ENCODE assay signal across 13 mouse cellular contexts in genomic region chr12:12669931-12670330, GRCm38 (mm10).
DNase-seq lines count a peak whose midpoint lies in the region; ATAC-seq lines count a peak whose summit lies in the region.
"Had no signal": no experiment of that assay in that cellular context is flagged by ENCODE, and none has a peak within 500 bp of the region (broad histone marks: within the 10 kb centered on the region; RNA-seq: fewer than 3 reads in every experiment).

No protein-coding gene starts in this region.

- H3K36me3 ChIP-seq in forebrain, embryonic 15.5 days = no peaks in the 10 kb centered on the region
- no peaks in the 10 kb centered on the region for H3K36me3 ChIP-seq in forebrain, embryonic 11.5 days (ENCODE audit: control insufficient read depth, insufficient read depth, low read length)
- H3K36me3 ChIP-seq in kidney, embryonic 16.5 days (ENCODE audit: insufficient read depth, low read length) = no peaks in the 10 kb centered on the region
- H3K36me3 ChIP-seq in embryonic facial prominence, embryonic 14.5 days (ENCODE audit: control insufficient read depth, insufficient read depth, low read length) = no peaks in the 10 kb centered on the region

- no peaks in the 10 kb centered on the region for H3K27me3 ChIP-seq in forebrain, embryonic 15.5 days
- H3K27me3 ChIP-seq in forebrain, embryonic 11.5 days (ENCODE audit: control insufficient read depth, insufficient read depth, low read length) = no peaks in the 10 kb centered on the region
- no peaks in the 10 kb centered on the region for H3K27me3 ChIP-seq in kidney, embryonic 16.5 days (ENCODE audit: insufficient read depth, low read length)
- no peaks in the 10 kb centered on the region for H3K27me3 ChIP-seq in embryonic facial prominence, embryonic 14.5 days (replicated peaks; ENCODE audit: control insufficient read depth, insufficient read depth, low read length)

- no peak overlapping the region for H3K27ac ChIP-seq in forebrain, embryonic 15.5 days (replicated peaks)
- no peak overlapping the region for H3K27ac ChIP-seq in forebrain, embryonic 11.5 days (ENCODE audit: low read depth, low read length)
- H3K27ac ChIP-seq in kidney, embryonic 16.5 days (ENCODE audit: low read length) = no peak overlapping the region
- H3K27ac ChIP-seq in embryonic facial prominence, embryonic 14.5 days (replicated peaks; ENCODE audit: low read depth, low read length) = no peak overlapping the region
- H3K27ac ChIP-seq: gastrocnemius, adult 2 months had no signal

- H3K4me1 ChIP-seq in forebrain, embryonic 15.5 days = peaks cover 1% of the 10 kb centered on the region; the same call in 1 of the 2 replicates
- H3K4me1 ChIP-seq in forebrain, embryonic 11.5 days (replicated peaks; ENCODE audit: control insufficient read depth, insufficient read depth, low read length) = no peaks in the 10 kb centered on the region
- H3K4me1 ChIP-seq in kidney, embryonic 16.5 days (ENCODE audit: insufficient read depth, low read length) = no peaks in the 10 kb centered on the region
- no peaks in the 10 kb centered on the region for H3K4me1 ChIP-seq in embryonic facial prominence, embryonic 14.5 days (ENCODE audit: control insufficient read depth, insufficient read depth, low read length)

- 61% methylated on average over 5 of the region's 5 CpGs for WGBS in forebrain, embryonic 15.5 days
- 80% methylated on average over 5 of the region's 5 CpGs for WGBS in forebrain, embryonic 11.5 days
- 56% methylated on average over 5 of the region's 5 CpGs for WGBS in kidney, embryonic 16.5 days
- 58% methylated on average over 5 of the region's 5 CpGs for WGBS in embryonic facial prominence, embryonic 14.5 days

- H3K9me3 ChIP-seq in forebrain, embryonic 15.5 days = no peaks in the 10 kb centered on the region
- H3K9me3 ChIP-seq in forebrain, embryonic 11.5 days (ENCODE audit: control insufficient read depth, low read length) = no peaks in the 10 kb centered on the region
- no peaks in the 10 kb centered on the region for H3K9me3 ChIP-seq in kidney, embryonic 16.5 days (ENCODE audit: low read length)
- no peaks in the 10 kb centered on the region for H3K9me3 ChIP-seq in embryonic facial prominence, embryonic 14.5 days (ENCODE audit: control insufficient read depth, low read length)

- no peak overlapping the region for H3K9ac ChIP-seq in forebrain, embryonic 15.5 days (replicated peaks)
- H3K9ac ChIP-seq in forebrain, embryonic 11.5 days (ENCODE audit: low read length) = no peak overlapping the region
- H3K9ac ChIP-seq in kidney, embryonic 16.5 days (replicated peaks; ENCODE audit: low read length) = no peak overlapping the region
- H3K9ac ChIP-seq in embryonic facial prominence, embryonic 14.5 days (ENCODE audit: low read depth, low read length) = no peak overlapping the region

- DNase-seq in forebrain, embryonic 11.5 days (ENCODE audit: low spot score) = no peak
- no peak for DNase-seq in kidney, adult 8-10 months
- peak; percentile 33 for DNase-seq in embryonic facial prominence, embryonic 14.5 days (ENCODE audit: low spot score)
- DNase-seq in lung, postnatal 10 days = peak; percentile 80
- DNase-seq in left cerebral cortex, adult 11 months (ENCODE audit: low spot score) = no peak
- no peak for DNase-seq in cerebellum, postnatal 14 days
- DNase-seq: cerebellum, adult 11-12 months; gastrocnemius, adult 2 months; kidney, adult 18-20 months; right cerebral cortex, adult 18-20 months; spleen, adult 18-20 months had no signal

- ATAC-seq in forebrain, embryonic 15.5 days (replicated peaks) = 0 out of 2 replicates have a peak, but pooled peaks have one; percentile 30
- ATAC-seq in forebrain, embryonic 11.5 days (replicated peaks; ENCODE audit: low FRiP score) = no peak
- peak; percentile 67; the same call in 1 of the 2 replicates for ATAC-seq in kidney, embryonic 16.5 days (ENCODE audit: low FRiP score, low TSS enrichment)
- peak; percentile 75 for ATAC-seq in embryonic facial prominence, embryonic 14.5 days (ENCODE audit: low read depth)

- H3K4me3 ChIP-seq in forebrain, embryonic 15.5 days = no peak overlapping the region
- no peak overlapping the region for H3K4me3 ChIP-seq in forebrain, embryonic 11.5 days (ENCODE audit: low read depth, low read length)
- no peak overlapping the region for H3K4me3 ChIP-seq in kidney, embryonic 16.5 days (ENCODE audit: low read length)
- no peak overlapping the region for H3K4me3 ChIP-seq in embryonic facial prominence, embryonic 14.5 days (ENCODE audit: low read depth, low read length)
- H3K4me3 ChIP-seq: gastrocnemius, adult 2 months had no signal

- H3K4me2 ChIP-seq in forebrain, embryonic 15.5 days (replicated peaks) = no peak overlapping the region
- H3K4me2 ChIP-seq in forebrain, embryonic 11.5 days (ENCODE audit: low read depth, low read length, severe bottlenecking) = no peak overlapping the region
- H3K4me2 ChIP-seq in kidney, embryonic 16.5 days (replicated peaks; ENCODE audit: low read depth, low read length) = no peak overlapping the region
- H3K4me2 ChIP-seq in embryonic facial prominence, embryonic 14.5 days (ENCODE audit: low read depth, low read length) = no peak overlapping the region

Comparison
In these comparisons a context has a peak if more than half of its experiments do, and no peak if none do; other contexts are left out.
1. DNase-seq: peak in embryonic facial prominence, embryonic 14.5 days (single experiment) and lung, postnatal 10 days (single experiment); none in forebrain, embryonic 11.5 days (single experiment), kidney, adult 8-10 months (0 of 2), left cerebral cortex, adult 11 months (single experiment) and cerebellum, postnatal 14 days (0 of 2).